9 mouse cellular contexts compared by ENCODE assay signal in genomic region chr11:62044627-62045026, GRCm38 (mm10).
DNase-seq lines count a peak whose midpoint lies in the region; ATAC-seq and TF ChIP-seq lines count a peak whose summit lies in the region.
"Had no signal": no experiment of that assay in that cellular context is flagged by ENCODE, and none has a peak within 500 bp of the region (broad histone marks: within the 10 kb centered on the region; RNA-seq: fewer than 3 reads in every experiment).

No protein-coding gene starts in this region.

- no peaks in the 10 kb centered on the region for H3K79me3 ChIP-seq in C2C12 (ENCODE audit: low read depth)

- H3K79me2 ChIP-seq in C2C12 (ENCODE audit: control insufficient read depth, insufficient read depth): no peaks in the 10 kb centered on the region

- no peaks in the 10 kb centered on the region for H3K9me3 ChIP-seq in kidney, embryonic 14.5 days (ENCODE audit: control insufficient read depth, low read length)
- no peaks in the 10 kb centered on the region for H3K9me3 ChIP-seq in G1E (replicated peaks)
- H3K9me3 ChIP-seq: embryonic facial prominence, embryonic 12.5 days; neural tube, embryonic 13.5 days had no signal

- no peak overlapping the region for H3K27ac ChIP-seq in kidney, embryonic 14.5 days (ENCODE audit: low read depth, low read length)
- H3K27ac ChIP-seq: embryonic facial prominence, embryonic 12.5 days; neural tube, embryonic 13.5 days had no signal

- H3K4me3 ChIP-seq in kidney, embryonic 14.5 days (ENCODE audit: low read length): no peak overlapping the region
- H3K4me3 ChIP-seq in C2C12 (ENCODE audit: insufficient read depth, poor library complexity, severe bottlenecking) (no peak overlapping the region), G1E (ENCODE audit: low read depth, low read length) (no peak overlapping the region)
- H3K4me3 ChIP-seq: embryonic facial prominence, embryonic 12.5 days; neural tube, embryonic 13.5 days had no signal

- DNase-seq in kidney, adult 9 months: peak; percentile 29
- peak; percentile 6 for DNase-seq in G1E (ENCODE audit: low spot score)
- DNase-seq in embryo, embryonic 11 days: peak; percentile 67
- DNase-seq in urinary bladder, adult 18-20 months (ENCODE audit: low spot score in 2 of 2): no peak
- no peak for DNase-seq in right cerebral cortex, postnatal 25 days

- H3ac ChIP-seq in C2C12 (ENCODE audit: control insufficient read depth, insufficient read length, low read depth): no peak overlapping the region

- no peak overlapping the region for H3K4me2 ChIP-seq in kidney, embryonic 14.5 days (replicated peaks; ENCODE audit: low read depth, low read length)
- H3K4me2 ChIP-seq: embryonic facial prominence, embryonic 12.5 days; neural tube, embryonic 13.5 days had no signal

- TF ChIP-seq CTCF in C2C12 (IDR thresholded peaks at IDR 0.05; ENCODE audit: control insufficient read depth, insufficient read depth, insufficient read length) (peak; percentile 81), G1E (IDR thresholded peaks at IDR 0.05; ENCODE audit: low read depth, low read length) (no peak)

- WGBS in kidney, embryonic 14.5 days: 45% methylated on average over 3 of the region's 3 CpGs

- no peaks in the 10 kb centered on the region for H3K36me3 ChIP-seq in kidney, embryonic 14.5 days (ENCODE audit: control insufficient read depth, insufficient read depth, low read length)
- H3K36me3 ChIP-seq in C2C12 (ENCODE audit: control insufficient read depth, insufficient read depth) (no peaks in the 10 kb centered on the region), G1E (replicated peaks) (peaks cover 46% of the 10 kb centered on the region)
- H3K36me3 ChIP-seq: embryonic facial prominence, embryonic 12.5 days; neural tube, embryonic 13.5 days had no signal

- no peaks in the 10 kb centered on the region for H3K4me1 ChIP-seq in kidney, embryonic 14.5 days (ENCODE audit: control insufficient read depth, insufficient read depth, low read length)
- H3K4me1 ChIP-seq in G1E (ENCODE audit: insufficient read depth, low read depth, low read length): peaks cover 5% of the 10 kb centered on the region
- H3K4me1 ChIP-seq: embryonic facial prominence, embryonic 12.5 days; neural tube, embryonic 13.5 days had no signal

- no peaks in the 10 kb centered on the region for H3K27me3 ChIP-seq in kidney, embryonic 14.5 days (ENCODE audit: control insufficient read depth, insufficient read depth, low read length)
- no peaks in the 10 kb centered on the region for H3K27me3 ChIP-seq in C2C12 (ENCODE audit: control insufficient read depth, insufficient read depth, insufficient read length)
- no peaks in the 10 kb centered on the region for H3K27me3 ChIP-seq in G1E (ENCODE audit: insufficient read depth, low read length)
- H3K27me3 ChIP-seq: embryonic facial prominence, embryonic 12.5 days; neural tube, embryonic 13.5 days had no signal

- no peak overlapping the region for H3K9ac ChIP-seq in kidney, embryonic 14.5 days (ENCODE audit: low read depth, low read length)
- H3K9ac ChIP-seq: embryonic facial prominence, embryonic 12.5 days; neural tube, embryonic 13.5 days had no signal

- ATAC-seq in kidney, embryonic 14.5 days (ENCODE audit: low FRiP score, low TSS enrichment): no peak
- ATAC-seq in G1E (ENCODE audit: extremely low read depth, insufficient number of reproducible peaks, low FRiP score, poor library complexity, severe bottlenecking): no peak

TF ChIP-seq in C2C12, 6 proteins besides CTCF, POLR2A, EP300 and RAD21:
- TF ChIP-seq MAX (IDR thresholded peaks at IDR 0.05): no peak
- no peak for TF ChIP-seq USF1 (IDR thresholded peaks at IDR 0.05; ENCODE audit: low read depth)
- TF ChIP-seq MYOG (IDR thresholded peaks at IDR 0.05; ENCODE audit: control insufficient read depth, extremely low read depth, insufficient read length): no peak
- no peak for TF ChIP-seq FOSL1 (IDR thresholded peaks at IDR 0.05; ENCODE audit: insufficient read depth, low read length, poor library complexity, severe bottlenecking)
- TF ChIP-seq MYOD1 (IDR thresholded peaks at IDR 0.05; ENCODE audit: control insufficient read depth, insufficient read length, low read depth): no peak
- TF ChIP-seq CEBPB (IDR thresholded peaks at IDR 0.05; ENCODE audit: low read depth): no peak
TF ChIP-seq in C2C12: peak in this region for 0.

Comparison
In these comparisons a context has a peak if more than half of its experiments do, and no peak if none do; other contexts are left out.
1. DNase-seq: peak in kidney, adult 9 months (single experiment), G1E (single experiment) and embryo, embryonic 11 days (single experiment); none in urinary bladder, adult 18-20 months (0 of 2) and right cerebral cortex, postnatal 25 days (single experiment).